Mouse (Mus musculus): ENCODE results near the gene Rbm47. TPM values are rescaled to one million over a fixed set of nuclear protein-coding genes. Genes with fewer than 3 reads are reported as not detected.

Rbm47 gene
- polyA plus RNA-seq, 1 experiment from 2014 or later = 2.2 TPM

- no peak overlapping the region for H3K4me3 ChIP-seq
- no peaks in the 10 kb centered on the region for H3K36me3 ChIP-seq
- 70% methylated on average over 3 of the region's 3 CpGs for WGBS
- no peak overlapping the region for H3K9ac ChIP-seq
- H3K27ac ChIP-seq (ENCODE audit: poor library complexity, severe bottlenecking) = no peak overlapping the region
- ATAC-seq (ENCODE audit: insufficient number of reproducible peaks, low FRiP score) = no peak
- no peak overlapping the region for H3K4me2 ChIP-seq
- H3K9me3 ChIP-seq (replicated peaks) = no peaks in the 10 kb centered on the region
- no peaks in the 10 kb centered on the region for H3K27me3 ChIP-seq (replicated peaks)
- H3K4me1 ChIP-seq (replicated peaks) = no peaks in the 10 kb centered on the region
Measured at GRCm38 (mm10) chr5:66101577-66101976, 71.3 kb downstream of the Rbm47 start.

GRCm38 (mm10) chr5:66100322-66100721 is 72.6 kb downstream of the Rbm47 start:
- no peak for ATAC-seq (ENCODE audit: insufficient number of reproducible peaks, low FRiP score)
- Histone ChIP-seq H3K4me3 (no peak overlapping the region), H3K9ac (no peak overlapping the region), H3K4me1 (replicated peaks) (no peaks in the 10 kb centered on the region), H3K4me2 (no peak overlapping the region), H3K36me3 (no peaks in the 10 kb centered on the region), H3K27ac (ENCODE audit: poor library complexity, severe bottlenecking) (no peak overlapping the region), H3K27me3 (replicated peaks) (no peaks in the 10 kb centered on the region), H3K9me3 (replicated peaks) (no peaks in the 10 kb centered on the region)
- 79% methylated on average over 8 of the region's 8 CpGs for WGBS

GRCm38 (mm10) chr5:66098094-66098871 is 74.6 kb downstream of the Rbm47 start:
- Histone ChIP-seq H3K27me3 (replicated peaks) (no peaks in the 10 kb centered on the region), H3K36me3 (no peaks in the 10 kb centered on the region), H3K4me2 (no peak overlapping the region), H3K27ac (ENCODE audit: poor library complexity, severe bottlenecking) (no peak overlapping the region), H3K9ac (no peak overlapping the region), H3K9me3 (replicated peaks) (no peaks in the 10 kb centered on the region), H3K4me1 (replicated peaks) (no peaks in the 10 kb centered on the region), H3K4me3 (no peak overlapping the region)
- no peak for ATAC-seq (ENCODE audit: insufficient number of reproducible peaks, low FRiP score)
- 81% methylated on average over 7 of the region's 7 CpGs for WGBS

GRCm38 (mm10) chr5:66096081-66096480 is 76.8 kb downstream of the Rbm47 start:
- H3K36me3 ChIP-seq = no peaks in the 10 kb centered on the region
- no peak overlapping the region for H3K9ac ChIP-seq
- H3K9me3 ChIP-seq (replicated peaks) = no peaks in the 10 kb centered on the region
- no peak overlapping the region for H3K4me3 ChIP-seq
- ATAC-seq (ENCODE audit: insufficient number of reproducible peaks, low FRiP score) = no peak
- no peaks in the 10 kb centered on the region for H3K4me1 ChIP-seq (replicated peaks)
- H3K4me2 ChIP-seq = no peak overlapping the region
- H3K27ac ChIP-seq (ENCODE audit: poor library complexity, severe bottlenecking) = no peak overlapping the region
- WGBS = 82% methylated on average over 6 of the region's 6 CpGs
- H3K27me3 ChIP-seq (replicated peaks) = no peaks in the 10 kb centered on the region

- no peak for ATAC-seq (ENCODE audit: insufficient number of reproducible peaks, low FRiP score)
- H3K27me3 ChIP-seq (replicated peaks) = no peaks in the 10 kb centered on the region
- H3K36me3 ChIP-seq = no peaks in the 10 kb centered on the region
- no peak overlapping the region for H3K9ac ChIP-seq
- no peak overlapping the region for H3K4me2 ChIP-seq
- 44% methylated on average over 6 of the region's 6 CpGs for WGBS
- H3K27ac ChIP-seq (ENCODE audit: poor library complexity, severe bottlenecking) = no peak overlapping the region
- H3K9me3 ChIP-seq (replicated peaks) = no peaks in the 10 kb centered on the region
- peaks cover 2% of the 10 kb centered on the region; the same call in 1 of the 2 replicates for H3K4me1 ChIP-seq (replicated peaks)
- H3K4me3 ChIP-seq = no peak overlapping the region
Measured at GRCm38 (mm10) chr5:66095166-66095565, 77.8 kb downstream of the Rbm47 start.

- Histone ChIP-seq H3K27me3 (replicated peaks) (no peaks in the 10 kb centered on the region), H3K36me3 (no peaks in the 10 kb centered on the region), H3K9ac (no peak overlapping the region), H3K4me3 (no peak overlapping the region), H3K4me2 (peak overlapping the region; percentile 8; the same call in 1 of the 2 replicates), H3K27ac (ENCODE audit: poor library complexity, severe bottlenecking) (no peak overlapping the region), H3K9me3 (replicated peaks) (no peaks in the 10 kb centered on the region), H3K4me1 (replicated peaks) (peaks cover 6% of the 10 kb centered on the region; the same call in 1 of the 2 replicates)
- no peak for ATAC-seq (ENCODE audit: insufficient number of reproducible peaks, low FRiP score)
- 28% methylated on average over 9 of the region's 9 CpGs for WGBS
Measured at GRCm38 (mm10) chr5:66090037-66090436, 82.9 kb downstream of the Rbm47 start.

GRCm38 (mm10) chr5:66089600-66089999 is 83.3 kb downstream of the Rbm47 start:
- Histone ChIP-seq H3K4me1 (replicated peaks) (peaks cover 6% of the 10 kb centered on the region; the same call in 1 of the 2 replicates), H3K36me3 (no peaks in the 10 kb centered on the region), H3K27ac (ENCODE audit: poor library complexity, severe bottlenecking) (no peak overlapping the region), H3K27me3 (replicated peaks) (no peaks in the 10 kb centered on the region), H3K9me3 (replicated peaks) (no peaks in the 10 kb centered on the region), H3K9ac (no peak overlapping the region), H3K4me2 (no peak overlapping the region; the same call in 1 of the 2 replicates), H3K4me3 (no peak overlapping the region)
- ATAC-seq (ENCODE audit: insufficient number of reproducible peaks, low FRiP score) = no peak
- WGBS = 37% methylated on average over 4 of the region's 4 CpGs

- no peak overlapping the region for H3K4me3 ChIP-seq
- no peaks in the 10 kb centered on the region for H3K9me3 ChIP-seq (replicated peaks)
- no peaks in the 10 kb centered on the region for H3K27me3 ChIP-seq (replicated peaks)
- H3K4me1 ChIP-seq (replicated peaks) = peaks cover 6% of the 10 kb centered on the region; the same call in 1 of the 2 replicates
- H3K9ac ChIP-seq = no peak overlapping the region
- no peaks in the 10 kb centered on the region for H3K36me3 ChIP-seq
- 80% methylated on average over 5 of the region's 5 CpGs for WGBS
- H3K27ac ChIP-seq (ENCODE audit: poor library complexity, severe bottlenecking) = no peak overlapping the region
- no peak overlapping the region for H3K4me2 ChIP-seq
- ATAC-seq (ENCODE audit: insufficient number of reproducible peaks, low FRiP score) = no peak
Measured at GRCm38 (mm10) chr5:66088902-66089295, 84.0 kb downstream of the Rbm47 start.

- Histone ChIP-seq H3K4me2 (no peak overlapping the region), H3K4me1 (replicated peaks) (peaks cover 6% of the 10 kb centered on the region; the same call in 1 of the 2 replicates), H3K4me3 (no peak overlapping the region), H3K9me3 (replicated peaks) (no peaks in the 10 kb centered on the region), H3K27me3 (replicated peaks) (no peaks in the 10 kb centered on the region), H3K9ac (no peak overlapping the region), H3K36me3 (no peaks in the 10 kb centered on the region), H3K27ac (ENCODE audit: poor library complexity, severe bottlenecking) (no peak overlapping the region)
- ATAC-seq (ENCODE audit: insufficient number of reproducible peaks, low FRiP score) = no peak
- WGBS = 87% methylated on average over 4 of the region's 4 CpGs
Measured at GRCm38 (mm10) chr5:66088247-66088901, 84.5 kb downstream of the Rbm47 start.

GRCm38 (mm10) chr5:66086952-66087351 is 86.0 kb downstream of the Rbm47 start:
- Histone ChIP-seq H3K4me3 (no peak overlapping the region), H3K27ac (ENCODE audit: poor library complexity, severe bottlenecking) (no peak overlapping the region), H3K4me1 (replicated peaks) (peaks cover 8% of the 10 kb centered on the region; the same call in 1 of the 2 replicates), H3K9ac (no peak overlapping the region), H3K4me2 (no peak overlapping the region), H3K36me3 (no peaks in the 10 kb centered on the region), H3K9me3 (replicated peaks) (no peaks in the 10 kb centered on the region), H3K27me3 (replicated peaks) (no peaks in the 10 kb centered on the region)
- WGBS = 80% methylated on average over 9 of the region's 9 CpGs
- ATAC-seq (ENCODE audit: insufficient number of reproducible peaks, low FRiP score) = no peak

GRCm38 (mm10) chr5:66086304-66086703 is 86.6 kb downstream of the Rbm47 start:
- 84% methylated on average over 1 of the region's 1 CpGs for WGBS

More at GRCm38 (mm10) chr5:66086304-66086703, 86.6 kb downstream of the Rbm47 start:
- H3K36me3 ChIP-seq = no peaks in the 10 kb centered on the region
- no peaks in the 10 kb centered on the region for H3K27me3 ChIP-seq (replicated peaks)
- peaks cover 8% of the 10 kb centered on the region; the same call in 1 of the 2 replicates for H3K4me1 ChIP-seq (replicated peaks)
- no peak overlapping the region for H3K4me3 ChIP-seq
- ATAC-seq (ENCODE audit: insufficient number of reproducible peaks, low FRiP score) = no peak
- H3K9me3 ChIP-seq (replicated peaks) = no peaks in the 10 kb centered on the region
- no peak overlapping the region for H3K9ac ChIP-seq
- no peak overlapping the region for H3K27ac ChIP-seq (ENCODE audit: poor library complexity, severe bottlenecking)
- H3K4me2 ChIP-seq = no peak overlapping the region
